Mouse (Mus musculus): Measurements from ENCODE around the gene Gm6358. TPM values are rescaled to one million over a fixed set of nuclear protein-coding genes. Genes with fewer than 3 reads are reported as not detected.
"Not testable (repeated sequence)": the region's sequence is repeated elsewhere in the genome, so short reads cannot be mapped to it uniquely, and the experiment has no call there.

Gm6358 gene
- not detected in 2 replicates for polyA plus RNA-seq (2016; fragmentation: Nextera tagmentation; extraction: Ambion mirVana)

DNA sequence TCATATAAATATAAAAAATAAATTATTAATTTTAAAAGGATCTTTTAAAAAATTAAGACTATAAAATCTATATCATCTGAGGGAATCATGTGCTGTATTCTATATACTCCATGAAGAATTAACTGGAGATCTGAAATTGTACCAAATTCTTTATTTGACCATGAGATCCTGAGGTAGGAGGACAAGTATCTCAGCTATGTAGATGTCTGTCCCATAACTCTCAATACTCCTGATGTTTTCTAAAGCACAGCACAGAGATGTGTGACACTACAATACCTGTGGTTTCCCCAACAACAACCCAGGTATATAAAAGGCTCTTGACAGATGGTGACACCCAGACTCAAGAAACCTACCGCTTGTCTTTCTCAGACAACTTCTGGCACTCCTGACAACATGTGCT lies at the start of gene Gm6358:
TSS of gene Gm6358 (plus strand) at position 301 of the 400 bp plus-strand sequence.
- H3K27ac ChIP-seq: no peak within 1 kb of the TSS
- no peak within 1 kb of the TSS for H3K4me3 ChIP-seq
- H3K9ac ChIP-seq: no peak within 1 kb of the TSS
- no peaks in the 10 kb centered on the region for H3K36me3 ChIP-seq
- H3K4me2 ChIP-seq (replicated peaks): no peak within 1 kb of the TSS
- ATAC-seq (ENCODE audit: low FRiP score): no peak
- no peaks in the 10 kb centered on the region for H3K9me3 ChIP-seq (replicated peaks)
- H3K4me1 ChIP-seq: no peaks in the 10 kb centered on the region
- 93% methylated on average over 1 of the region's 1 CpGs for WGBS
- H3K27me3 ChIP-seq: no peaks in the 10 kb centered on the region

DNA sequence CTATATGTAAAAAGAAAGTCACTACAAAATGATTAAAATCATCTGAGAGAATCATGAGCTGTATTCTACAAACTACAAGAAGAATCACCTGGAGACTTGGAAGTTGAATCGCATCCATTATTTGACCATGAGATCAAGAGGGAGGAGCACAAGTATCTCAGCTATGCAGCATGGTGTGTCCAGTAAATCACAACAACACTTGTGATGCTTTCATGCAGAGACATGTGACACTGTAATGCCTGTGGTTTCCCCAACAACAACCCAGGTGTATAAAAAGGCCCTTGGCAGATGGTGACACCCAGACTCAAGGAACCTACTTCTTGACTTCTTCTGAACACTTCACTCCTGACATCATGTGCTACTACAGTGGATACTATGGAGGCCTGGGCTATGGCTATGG lies 10.1 kb downstream of the Gm6358 start, which contains the start of gene Gm10061:
TSS of gene Gm10061 (plus strand) at position 301 of the 400 bp plus-strand sequence.
- ATAC-seq (ENCODE audit: low FRiP score): no peak
- no peaks in the 10 kb centered on the region for H3K4me1 ChIP-seq
- WGBS: 90% methylated on average over 1 of the region's 1 CpGs
- no peaks in the 10 kb centered on the region for H3K36me3 ChIP-seq
- no peak within 1 kb of the TSS for H3K27ac ChIP-seq
- no peaks in the 10 kb centered on the region for H3K27me3 ChIP-seq
- H3K9ac ChIP-seq: no peak within 1 kb of the TSS
- no peaks in the 10 kb centered on the region for H3K9me3 ChIP-seq (replicated peaks)
- H3K4me2 ChIP-seq (replicated peaks): no peak within 1 kb of the TSS
- H3K4me3 ChIP-seq: no peak within 1 kb of the TSS

DNA sequence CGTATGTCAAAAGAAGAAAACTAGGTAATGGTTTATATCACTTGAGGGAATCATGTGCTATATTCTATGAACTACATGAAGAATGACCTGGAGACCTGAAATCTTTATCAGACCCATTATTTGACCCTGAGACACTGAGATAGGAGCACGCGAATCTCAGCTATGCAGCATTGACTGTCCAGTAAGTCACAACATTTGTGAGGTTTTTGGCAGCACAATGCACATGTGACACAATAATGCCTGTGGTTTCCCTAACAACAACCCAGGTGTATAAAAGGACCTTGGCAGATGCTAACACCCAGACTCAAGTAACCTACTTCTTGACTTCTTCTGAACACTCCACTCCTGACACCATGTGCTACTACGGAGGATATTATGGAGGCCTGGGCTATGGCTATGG lies 17.0 kb downstream of the Gm6358 start, which contains the start of gene Gm9789:
TSS of gene Gm9789 (plus strand) at position 301 of the 400 bp plus-strand sequence.
- no peaks in the 10 kb centered on the region for H3K27me3 ChIP-seq
- no peaks in the 10 kb centered on the region for H3K36me3 ChIP-seq
- no peaks in the 10 kb centered on the region for H3K4me1 ChIP-seq
- no peak within 1 kb of the TSS for H3K9ac ChIP-seq
- no peaks in the 10 kb centered on the region for H3K9me3 ChIP-seq (replicated peaks)
- no peak within 1 kb of the TSS for H3K4me3 ChIP-seq
- WGBS: 88% methylated on average over 4 of the region's 4 CpGs
- H3K27ac ChIP-seq: no peak within 1 kb of the TSS
- no peak for ATAC-seq (ENCODE audit: low FRiP score)
- no peak within 1 kb of the TSS for H3K4me2 ChIP-seq (replicated peaks)

DNA sequence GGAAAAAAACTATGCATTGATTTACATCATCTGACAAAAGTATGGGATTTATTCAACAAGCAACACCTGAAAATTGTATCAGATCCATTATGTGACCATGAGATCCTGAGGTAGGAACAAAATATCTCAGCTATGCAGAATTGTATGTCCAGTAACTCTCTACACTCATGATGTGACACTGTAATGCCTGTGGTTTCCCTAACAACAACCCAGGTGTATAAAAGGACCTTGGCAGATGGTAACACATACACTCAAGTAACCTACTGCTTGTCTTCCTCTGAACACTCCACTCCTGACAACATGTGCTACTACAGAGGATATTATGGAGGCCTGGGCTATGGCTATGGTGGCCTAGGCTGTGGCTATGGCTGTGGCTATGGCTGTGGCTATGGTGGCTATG lies 28.5 kb downstream of the Gm6358 start, which contains the start of gene Gm7735:
TSS of gene Gm7735 (plus strand) at position 301 of the 400 bp plus-strand sequence.
- not testable (repeated sequence) for H3K4me3 ChIP-seq; ATAC-seq (ENCODE audit: low FRiP score); H3K4me2 ChIP-seq (replicated peaks)

DNA sequence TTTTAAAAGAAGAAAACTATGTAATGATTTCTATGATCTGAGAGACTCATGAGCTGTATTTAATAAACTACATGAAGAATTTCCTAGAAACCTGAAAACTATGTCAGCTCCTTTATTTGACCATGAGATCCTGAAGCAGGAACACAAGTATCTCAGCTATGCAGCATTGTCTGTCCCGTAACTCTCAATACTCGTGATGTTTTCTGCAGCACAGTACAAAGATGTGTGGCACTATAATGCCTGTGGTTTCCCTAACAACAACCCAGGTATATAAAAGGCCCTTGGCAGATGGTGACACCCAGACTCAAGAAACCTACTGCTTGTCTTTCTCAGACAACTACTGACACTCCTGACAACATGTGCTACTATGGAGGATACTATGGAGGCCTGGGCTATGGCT lies 33.8 kb downstream of the Gm6358 start, which contains the start of gene 1110057P08Rik:
TSS of gene 1110057P08Rik (plus strand) at position 301 of the 400 bp plus-strand sequence.
- H3K27me3 ChIP-seq: no peaks in the 10 kb centered on the region
- WGBS: 80% methylated on average over 2 of the region's 2 CpGs
- H3K4me1 ChIP-seq: no peaks in the 10 kb centered on the region
- no peak within 1 kb of the TSS for H3K4me2 ChIP-seq (replicated peaks)
- H3K9ac ChIP-seq: no peak within 1 kb of the TSS
- H3K4me3 ChIP-seq: no peak within 1 kb of the TSS
- no peaks in the 10 kb centered on the region for H3K36me3 ChIP-seq
- no peak within 1 kb of the TSS for H3K27ac ChIP-seq
- no peaks in the 10 kb centered on the region for H3K9me3 ChIP-seq (replicated peaks)
- no peak for ATAC-seq (ENCODE audit: low FRiP score)

More for the DNA sequence above, 28.5 kb downstream of the Gm6358 start, which contains the start of gene Gm7735:
- H3K9ac ChIP-seq; H3K27me3 ChIP-seq; H3K27ac ChIP-seq; H3K4me1 ChIP-seq; H3K36me3 ChIP-seq; H3K9me3 ChIP-seq (replicated peaks): not testable (repeated sequence)

DNA sequence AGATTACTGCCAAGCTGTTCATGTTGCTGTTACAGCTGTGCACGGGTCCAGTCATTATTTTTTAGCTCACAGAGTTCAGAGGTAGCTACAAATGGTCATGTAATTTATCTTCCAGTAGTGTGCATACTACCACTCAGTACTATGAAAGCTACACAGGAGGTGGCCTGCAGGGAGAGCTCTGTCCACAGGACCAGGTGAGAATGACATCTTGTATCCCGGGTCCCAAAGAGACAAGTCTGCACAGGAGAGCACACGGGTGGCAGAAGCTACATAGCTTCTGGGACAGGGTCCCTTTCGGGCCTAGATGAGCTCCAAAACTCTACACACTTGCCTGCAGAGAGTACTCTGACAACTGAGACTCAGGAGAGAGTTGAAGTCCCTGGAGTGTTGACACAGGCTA lies 48.0 kb downstream of the Gm6358 start:
- Histone ChIP-seq H3K27me3 (no peaks in the 10 kb centered on the region), H3K9ac (no peak overlapping the region), H3K4me1 (no peaks in the 10 kb centered on the region), H3K36me3 (no peaks in the 10 kb centered on the region), H3K4me3 (no peak overlapping the region), H3K27ac (no peak overlapping the region), H3K9me3 (replicated peaks) (no peaks in the 10 kb centered on the region), H3K4me2 (replicated peaks) (no peak overlapping the region)
- WGBS: 85% methylated on average over 4 of the region's 4 CpGs
- no peak for ATAC-seq (ENCODE audit: low FRiP score)

Other genes with a start within 250 kb of the Gm6358 start
- not detected in 2 replicates for gene Krtap19-5, start 244.4 kb upstream of the Gm6358 start, polyA plus RNA-seq (2016; fragmentation: Nextera tagmentation; extraction: Ambion mirVana)
- not detected in 2 replicates for gene Krtap19-9b, start 208.6 kb upstream of the Gm6358 start, polyA plus RNA-seq (2016; fragmentation: Nextera tagmentation; extraction: Ambion mirVana)
- gene Krtap16-3, start 178.0 kb upstream of the Gm6358 start, polyA plus RNA-seq (2016; fragmentation: Nextera tagmentation; extraction: Ambion mirVana): not detected in 2 replicates
- gene Krtap22-2, start 130.1 kb upstream of the Gm6358 start, polyA plus RNA-seq (2016; fragmentation: Nextera tagmentation; extraction: Ambion mirVana): not detected in 2 replicates
- not detected in 2 replicates for gene Gm10229, start 125.6 kb upstream of the Gm6358 start, polyA plus RNA-seq (2016; fragmentation: Nextera tagmentation; extraction: Ambion mirVana)
- not detected in 2 replicates for gene Krtap6-1, start 109.2 kb upstream of the Gm6358 start, polyA plus RNA-seq (2016; fragmentation: Nextera tagmentation; extraction: Ambion mirVana)
- not detected in 2 replicates for gene Gm10228, start 99.4 kb upstream of the Gm6358 start, polyA plus RNA-seq (2016; fragmentation: Nextera tagmentation; extraction: Ambion mirVana)
- gene Krtap6-5, start 93.0 kb upstream of the Gm6358 start, polyA plus RNA-seq (2016; fragmentation: Nextera tagmentation; extraction: Ambion mirVana): not detected in 2 replicates
- not detected in 2 replicates for gene 1110025L11Rik, start 76.8 kb upstream of the Gm6358 start, polyA plus RNA-seq (2016; fragmentation: Nextera tagmentation; extraction: Ambion mirVana)
- gene Krtap6-3, start 56.8 kb upstream of the Gm6358 start, polyA plus RNA-seq (2016; fragmentation: Nextera tagmentation; extraction: Ambion mirVana): not detected in 2 replicates
- not detected in 2 replicates for gene Gm10061, start 10.2 kb downstream of the Gm6358 start, polyA plus RNA-seq (2016; fragmentation: Nextera tagmentation; extraction: Ambion mirVana)
- gene Gm9789, start 17.1 kb downstream of the Gm6358 start, polyA plus RNA-seq (2016; fragmentation: Nextera tagmentation; extraction: Ambion mirVana): not detected in 2 replicates
- gene Gm7735, start 28.6 kb downstream of the Gm6358 start, polyA plus RNA-seq (2016; fragmentation: Nextera tagmentation; extraction: Ambion mirVana): not detected in 2 replicates
- not detected in 2 replicates for gene 1110057P08Rik, start 33.9 kb downstream of the Gm6358 start, polyA plus RNA-seq (2016; fragmentation: Nextera tagmentation; extraction: Ambion mirVana)
- not detected in 2 replicates for gene Krtap20-2, start 65.0 kb downstream of the Gm6358 start, polyA plus RNA-seq (2016; fragmentation: Nextera tagmentation; extraction: Ambion mirVana)